Mouse (Mus musculus) brain, adult 2 months (tissue): ENCODE measurements around the gene Cyth2.

Experiments
- DNase-seq: peaks from one replicate; pipeline ENCODE4 v3.0.0; 2011; ENCODE audit warnings: low read depth, low spot score

Gene Cyth2

DNA sequence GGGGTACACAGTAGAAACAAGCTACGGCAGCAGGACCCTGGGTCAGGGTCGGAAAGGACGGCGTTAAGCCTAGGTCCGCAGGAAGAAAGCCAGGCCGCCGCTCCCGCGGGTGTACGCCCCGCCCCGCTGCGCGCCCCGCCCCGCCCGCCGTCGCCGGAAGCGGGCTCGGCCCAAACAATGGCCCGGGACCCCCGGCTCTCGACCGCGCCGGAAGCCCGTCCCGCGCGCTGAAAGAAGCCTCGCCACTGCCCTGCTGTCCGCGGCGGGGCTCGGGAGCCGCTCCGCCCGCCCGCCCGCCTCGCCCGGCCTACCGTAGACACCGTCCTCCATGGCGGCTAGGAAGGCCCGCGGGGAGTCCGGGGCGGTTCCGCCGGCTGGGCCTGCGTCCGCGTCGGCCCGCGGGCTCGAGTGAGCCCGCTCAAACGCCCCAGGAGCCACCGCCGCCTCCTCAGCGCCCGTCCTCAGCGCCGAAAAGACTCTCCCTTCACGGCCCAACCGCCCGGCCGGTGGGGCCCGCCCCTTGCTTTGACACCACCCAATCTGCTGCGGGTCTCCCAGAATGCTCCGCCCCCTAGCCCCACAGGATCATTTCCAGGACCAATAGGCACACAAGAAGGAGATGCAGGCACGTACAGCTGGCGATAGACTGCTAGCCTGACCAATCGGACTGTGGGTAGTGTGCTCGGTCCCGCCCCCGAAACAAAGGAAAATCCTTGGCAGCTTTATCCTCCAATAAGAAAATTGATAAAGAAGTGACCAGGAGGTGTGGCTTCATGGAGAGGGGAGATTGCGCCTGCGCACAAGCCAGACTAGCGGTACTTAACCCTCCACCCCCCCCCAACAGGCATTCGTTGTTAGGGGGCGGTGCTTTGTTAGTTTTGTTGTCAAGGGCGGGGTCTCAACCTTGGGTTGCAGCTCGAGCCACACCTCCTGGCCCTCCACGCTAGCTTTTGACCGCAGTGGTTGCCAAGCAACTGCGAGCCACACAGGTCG, at the start of gene Cyth2:
Gene Cyth2 (minus strand): TSS at position 795 of the 993 bp plus-strand sequence.
- DNase-seq, result peak; percentile 100

DNA sequence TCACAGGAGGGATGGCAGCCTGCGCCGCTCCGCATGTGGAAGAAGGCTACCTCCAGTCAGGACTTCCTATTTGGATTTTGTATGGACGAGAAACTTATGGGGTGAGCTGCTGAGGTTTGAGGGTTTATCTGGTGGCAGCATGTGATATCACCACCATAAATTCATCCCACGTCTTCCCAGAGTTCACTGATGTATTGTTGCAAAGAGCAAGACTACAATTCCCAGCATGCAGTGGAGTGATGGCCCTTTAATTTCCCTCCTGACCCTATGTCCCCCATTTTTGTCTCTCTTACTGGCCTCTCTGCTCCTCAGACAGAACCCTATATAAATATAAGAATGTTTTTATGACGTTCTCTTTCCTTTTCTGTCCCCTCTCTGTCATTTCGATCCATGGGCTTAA, 48.4 kb upstream of the Cyth2 start:
- no peak for DNase-seq

DNA sequence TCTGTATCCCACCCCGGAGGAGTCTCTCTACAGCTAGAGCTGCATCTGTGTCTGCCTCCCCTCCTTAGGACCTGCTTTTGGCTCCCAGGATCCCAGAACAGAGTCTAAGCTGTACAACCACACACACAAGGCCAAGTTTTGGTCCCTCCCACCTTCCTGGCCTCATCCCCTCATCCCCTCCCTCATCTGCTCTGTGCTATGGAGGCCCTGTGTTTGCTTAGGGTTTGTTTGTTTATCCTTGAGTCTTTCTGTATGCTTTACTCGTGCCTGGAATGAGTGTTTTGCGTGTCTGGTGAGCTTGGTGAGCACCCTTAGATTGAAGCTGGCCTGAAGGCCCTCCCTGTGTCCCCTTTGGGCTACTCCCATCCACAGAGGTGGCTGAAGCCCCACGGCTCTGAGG, 44.6 kb upstream of the Cyth2 start:
- no peak for DNase-seq

GRCm38 (mm10) chr7:45856950-45857901, 42.8 kb upstream of the Cyth2 start:
- DNase-seq, result peak; percentile 47

GRCm38 (mm10) chr7:45853089-45853488, 38.7 kb upstream of the Cyth2 start:
- no peak for DNase-seq

DNA sequence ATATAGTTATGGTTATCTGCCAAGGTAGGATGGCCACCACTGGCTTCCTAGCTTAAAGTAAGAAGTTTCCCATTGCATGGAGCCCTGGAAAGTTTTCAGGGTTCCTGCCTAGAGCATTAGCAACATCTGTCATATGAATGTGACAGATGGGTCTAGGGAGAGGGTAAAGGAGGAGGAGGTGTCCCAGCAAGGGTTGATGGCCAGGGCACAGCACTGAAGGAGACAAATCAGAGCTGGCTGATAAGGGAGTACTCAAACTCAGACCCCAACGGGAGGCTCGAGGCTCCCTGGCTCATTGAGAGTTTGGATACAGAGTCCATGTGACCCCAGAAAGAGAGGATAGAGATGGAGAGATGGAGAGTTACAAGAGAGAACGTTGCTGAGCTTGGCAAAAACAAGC, 36.3 kb upstream of the Cyth2 start:
- DNase-seq, result no peak

GRCm38 (mm10) chr7:45848447-45849027, 34.2 kb upstream of the Cyth2 start:
- DNase-seq, result peak; percentile 60

DNA sequence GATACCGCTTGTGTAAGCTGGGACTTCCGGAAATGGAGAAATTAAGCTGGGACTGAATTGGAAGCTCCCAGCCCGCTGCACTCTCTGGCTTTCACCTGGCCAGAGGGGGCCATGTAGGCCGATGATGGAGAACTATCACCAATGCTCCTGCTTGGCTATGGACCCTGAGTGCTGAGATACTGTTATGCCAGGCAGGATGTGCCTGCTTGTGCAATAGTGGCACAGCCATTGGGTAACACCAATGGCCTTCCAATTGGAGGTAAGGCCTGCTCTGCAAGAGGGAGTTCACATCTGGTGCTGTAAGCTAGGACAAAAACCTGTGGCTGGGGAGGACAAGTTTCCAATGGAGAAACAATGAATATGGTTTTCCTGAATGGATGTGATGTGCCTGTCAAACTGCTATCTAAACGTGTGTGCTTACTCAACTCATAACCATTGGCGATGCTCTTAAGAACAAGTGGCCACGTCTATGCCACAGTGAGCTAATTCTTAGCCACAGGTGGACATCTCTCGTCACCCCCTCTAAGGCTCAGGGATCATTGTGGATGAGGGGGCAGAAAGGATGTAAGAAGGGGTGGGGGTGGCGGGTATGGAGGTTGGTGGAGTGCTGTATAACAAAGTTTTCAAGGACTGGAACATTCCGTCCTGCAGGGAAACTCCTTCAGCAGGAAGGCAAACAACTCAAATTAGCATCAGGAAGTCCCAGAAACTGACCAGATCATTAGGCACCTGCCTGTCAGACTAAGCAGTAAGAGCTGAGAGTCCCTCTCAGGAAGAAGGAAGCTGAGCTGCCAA, 28.8 kb upstream of the Cyth2 start:
- no peak for DNase-seq

DNA sequence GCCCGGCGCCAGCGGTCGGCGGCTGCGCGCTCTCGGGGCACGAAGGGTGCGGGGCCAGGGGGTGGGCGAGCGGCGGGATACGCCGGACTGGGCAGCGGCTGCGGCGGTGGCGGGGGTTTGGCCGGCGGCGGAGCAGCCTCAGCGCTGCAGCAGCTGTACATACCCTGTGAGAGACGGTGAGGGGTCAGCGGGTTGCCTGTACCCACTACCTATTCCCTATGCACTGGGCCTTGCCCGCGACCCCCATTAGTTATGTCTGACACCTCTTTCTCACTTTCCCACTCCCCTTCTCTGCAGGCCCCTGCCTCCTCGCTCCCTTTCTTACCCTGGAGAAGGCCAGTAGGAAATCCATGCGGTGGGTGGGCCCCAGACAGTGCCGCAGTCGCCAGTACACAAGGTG, 19.5 kb upstream of the Cyth2 start:
- no peak for DNase-seq

- no peak for DNase-seq
Measured at GRCm38 (mm10) chr7:45833148-45833790, 18.9 kb upstream of the Cyth2 start.

DNA sequence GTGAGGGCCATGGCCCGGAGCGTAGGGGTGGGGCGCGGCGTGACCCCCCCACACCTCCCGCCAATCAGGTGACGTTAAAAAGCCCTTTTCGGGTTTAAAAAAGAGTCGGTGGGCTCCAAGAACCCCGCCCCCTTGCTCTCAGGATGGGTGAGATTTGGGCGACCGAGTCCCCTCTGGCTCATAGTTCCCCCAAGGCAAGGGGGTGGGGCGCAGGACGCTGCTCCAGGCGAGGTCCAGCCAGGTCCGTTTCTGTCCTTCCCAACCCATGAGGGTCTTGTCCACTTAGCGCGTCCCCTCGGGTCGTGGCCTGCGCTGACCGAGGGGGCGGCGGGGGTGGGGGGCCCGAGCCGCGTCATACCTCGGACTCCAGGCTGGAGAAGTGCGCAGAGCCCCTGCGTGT, 18.0 kb upstream of the Cyth2 start:
- DNase-seq, result no peak

DNA sequence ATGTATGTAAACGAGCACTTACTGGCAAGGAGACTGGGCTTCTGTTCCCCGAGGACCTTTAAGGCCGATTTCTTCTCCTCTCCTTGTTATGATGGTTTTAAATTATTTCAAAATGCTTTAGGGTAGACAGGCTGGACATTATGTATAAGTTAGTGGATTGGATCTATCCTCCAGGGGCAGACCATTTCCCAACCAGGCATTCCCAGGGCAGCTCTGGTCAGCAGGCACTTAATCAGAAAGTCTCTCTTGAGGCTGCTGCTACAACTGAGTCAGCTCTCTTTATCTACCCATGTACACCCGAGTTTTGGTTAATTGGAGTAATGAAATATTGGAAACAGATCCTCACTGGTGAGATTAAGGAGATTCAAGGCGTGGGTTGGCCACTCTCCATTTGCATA, 16.7 kb upstream of the Cyth2 start:
- DNase-seq, result no peak

DNA sequence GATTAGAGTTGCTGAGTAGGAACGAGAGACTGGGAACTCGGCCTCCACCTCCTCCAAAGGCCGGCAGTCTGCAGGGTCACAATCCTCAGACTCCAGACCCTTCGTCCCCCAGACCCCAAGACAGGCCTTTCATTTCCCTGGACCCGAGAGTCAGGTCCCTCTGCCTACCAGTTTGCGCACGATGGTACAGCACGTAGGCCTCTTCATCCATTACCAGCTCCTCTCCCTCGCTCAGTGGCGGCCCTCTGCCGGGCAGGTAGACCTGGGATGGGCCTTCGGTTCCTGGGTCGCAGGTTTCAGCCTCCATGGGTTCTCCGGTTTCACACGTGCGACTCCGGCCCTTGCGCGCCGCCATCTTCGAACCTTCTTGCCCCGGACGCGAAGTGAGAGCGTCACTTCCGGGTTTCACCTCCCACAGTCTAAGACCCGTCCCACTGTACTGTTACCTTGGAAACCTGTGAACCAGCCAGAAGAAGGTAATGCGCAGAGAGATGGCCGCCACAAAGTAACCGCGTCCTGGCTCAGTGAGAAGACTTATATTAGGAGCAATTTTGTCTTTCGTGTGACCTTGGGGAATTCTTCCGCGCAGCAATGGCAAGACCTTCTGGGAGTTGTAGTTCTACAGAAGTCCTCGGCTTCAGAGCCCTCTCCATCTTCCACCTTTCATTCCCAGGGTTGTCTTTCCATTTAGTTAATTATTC, 16.2 kb upstream of the Cyth2 start, which contains the start of gene Grwd1:
Gene Grwd1 (minus strand): TSS at position 518 of the 701 bp plus-strand sequence.
- peak; percentile 96 for DNase-seq

- DNase-seq, result no peak
Measured at GRCm38 (mm10) chr7:45826631-45827030, 12.2 kb upstream of the Cyth2 start.

- no peak for DNase-seq
Measured at GRCm38 (mm10) chr7:45824598-45824997, 10.2 kb upstream of the Cyth2 start, which contains the start of gene Kcnj14. Kcnj14 (minus strand) TSS chr7:45824782.

GRCm38 (mm10) chr7:45820913-45821312, 6.5 kb upstream of the Cyth2 start:
- no peak for DNase-seq

DNA sequence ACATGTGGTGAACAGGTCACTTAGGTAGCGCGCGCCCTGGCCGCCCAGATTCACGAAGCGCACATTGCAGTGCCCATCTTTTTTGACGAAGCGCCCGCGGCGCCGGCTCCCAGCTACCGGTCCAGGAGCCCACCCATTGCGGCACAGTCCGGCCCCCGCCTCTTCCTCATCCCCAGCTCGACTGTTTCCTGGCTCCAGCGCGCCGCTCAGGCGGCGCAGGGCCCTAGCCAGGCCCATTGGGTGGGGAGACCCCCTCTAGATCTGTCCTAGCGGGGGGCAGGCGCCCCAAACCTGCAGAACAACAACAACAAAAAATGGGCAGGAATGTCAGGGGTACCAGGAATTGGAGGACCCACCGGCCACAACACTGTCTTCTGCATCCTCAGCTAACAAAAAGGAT, 5.5 kb upstream of the Cyth2 start:
- DNase-seq, result no peak

DNA sequence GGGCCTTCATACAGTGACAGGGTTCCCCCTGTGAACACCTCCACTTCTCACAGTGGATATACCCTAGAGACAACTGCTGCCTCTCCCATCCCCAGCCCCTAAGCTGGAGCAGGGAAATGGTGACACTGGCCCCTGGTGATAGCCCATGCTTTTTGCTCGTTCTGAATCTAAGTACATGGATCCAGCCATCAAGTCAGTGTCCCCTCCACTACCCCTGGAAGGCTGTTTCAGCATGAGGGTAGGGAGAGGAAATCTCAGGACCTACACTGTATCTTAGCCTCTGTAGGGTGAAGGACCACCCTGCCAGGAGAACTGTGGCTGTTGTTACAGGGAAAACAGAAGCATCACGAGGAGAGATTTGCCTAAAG, 1.6 kb upstream of the Cyth2 start:
- DNase-seq, result no peak

GRCm38 (mm10) chr7:45815323-45815983, 1.1 kb upstream of the Cyth2 start:
- no peak for DNase-seq
